Mouse (Mus musculus): Measurements from ENCODE around the gene Tmed3.

DNA sequence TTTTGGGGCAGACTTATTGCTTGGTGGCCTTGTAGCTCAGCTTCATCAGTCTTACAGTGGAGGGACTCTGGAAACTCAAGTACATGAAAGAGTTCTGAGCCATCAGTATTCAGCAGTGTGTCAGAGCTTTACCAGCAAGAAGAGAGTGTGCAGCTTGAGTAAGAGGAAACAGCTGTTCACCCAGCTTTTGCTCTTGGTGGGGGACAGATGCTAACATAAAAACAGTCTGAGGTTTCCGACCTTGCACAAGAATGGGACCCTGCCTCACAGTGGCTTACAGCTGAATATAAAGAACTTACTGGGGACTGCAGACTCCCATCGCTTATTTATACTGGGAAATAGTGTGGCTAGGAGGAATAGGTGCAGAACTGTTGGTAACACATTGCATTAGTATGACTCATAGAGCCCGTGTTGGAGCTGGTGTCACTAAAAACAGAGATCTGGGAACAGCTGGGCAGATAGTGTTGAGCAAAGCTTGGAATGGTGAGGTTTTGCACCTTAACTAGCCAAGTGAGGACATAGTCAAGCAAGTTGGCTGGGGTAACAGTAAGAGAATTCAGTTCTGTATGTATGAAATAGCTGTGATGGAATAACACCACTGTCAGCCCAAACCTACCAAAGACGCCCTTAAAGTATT is 37.4 kb downstream of the Tmed3 start:
- TF ChIP-seq JUN (IDR thresholded peaks at IDR 0.05; ENCODE audit: insufficient read depth, low read depth, low read length) (no peak), POLR2A (IDR thresholded peaks at IDR 0.05; ENCODE audit: low read depth, low read length) (no peak), ZKSCAN1 (IDR thresholded peaks at IDR 0.05; ENCODE audit: borderline replicate concordance, low read depth, low read length) (no peak), PAX5 (IDR thresholded peaks at IDR 0.05; ENCODE audit: low read length) (no peak)

All from CH12.LX (cell line).